Mouse (Mus musculus): Measurements from ENCODE around the gene Sprn.

DNA sequence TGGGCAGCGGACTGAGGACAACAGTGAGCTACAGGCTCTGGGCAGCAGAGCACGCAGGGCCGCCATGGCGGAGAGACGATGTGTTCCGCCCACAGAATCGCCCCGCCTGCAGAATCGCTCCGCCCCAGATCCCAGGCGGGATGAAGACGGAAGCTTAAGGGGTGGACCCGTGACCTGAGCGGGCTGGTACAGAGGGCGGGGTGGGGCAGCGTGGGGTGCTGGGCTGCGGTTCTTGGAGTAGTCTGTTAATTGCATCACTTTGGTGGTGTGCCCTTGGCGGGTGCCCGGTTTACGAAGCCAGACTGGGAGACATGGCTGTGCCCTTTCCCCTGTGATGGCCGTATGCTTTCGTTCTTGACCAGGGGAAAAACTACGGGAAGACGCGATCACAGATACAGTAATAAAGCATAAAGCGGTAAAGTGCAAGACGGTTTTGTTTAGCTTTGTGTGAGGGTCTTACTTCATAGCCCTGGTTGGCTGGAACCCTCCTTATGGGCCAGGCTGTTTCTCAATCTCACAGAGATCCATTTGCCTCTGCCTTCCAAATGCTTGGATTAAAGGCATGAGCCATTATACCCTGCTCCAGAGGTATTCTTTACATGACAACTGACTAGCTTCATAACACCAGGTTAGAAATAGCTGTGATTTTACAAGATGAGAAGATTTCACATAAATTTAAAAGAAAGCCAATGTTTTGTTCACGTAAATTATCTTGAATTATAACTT, 38.2 kb downstream of the Sprn start, which contains the start of gene Echs1:
- TF ChIP-seq CTCF (IDR thresholded peaks at IDR 0.05; ENCODE audit: control insufficient read depth, insufficient read depth, insufficient replicate concordance, low read depth, low read length) (no peak), POLR2A (IDR thresholded peaks at IDR 0.05; ENCODE audit: control insufficient read depth, low read depth, low read length) (peak; percentile 78)
